In genomic region chr11:12079231-12079630, GRCm38 (mm10) we compare ENCODE assay signal across 26 mouse cellular contexts. TPM values are rescaled to one million over a fixed set of nuclear protein-coding genes. Genes with fewer than 3 reads are reported as not detected.
A peak's percentile ranks its signal among the peaks of the same experiment; 100 is the strongest.
DNase-seq lines count a peak whose midpoint lies in the region; ATAC-seq and TF ChIP-seq lines count a peak whose summit lies in the region.
"Had no signal": no experiment of that assay in that cellular context is flagged by ENCODE, and none has a peak within 500 bp of the region (broad histone marks: within the 10 kb centered on the region; RNA-seq: fewer than 3 reads in every experiment).

No protein-coding gene starts in this region.

- H3K9ac ChIP-seq in kidney, embryonic 16.5 days (replicated peaks; ENCODE audit: low read length) = no peak overlapping the region
- no peak overlapping the region for H3K9ac ChIP-seq in lung, embryonic 16.5 days (ENCODE audit: low read length)
- H3K9ac ChIP-seq: forebrain, embryonic 13.5 days; heart, embryonic 13.5 days; hindbrain, embryonic 12.5 days; hindbrain, embryonic 15.5 days had no signal

- ATAC-seq in kidney, embryonic 16.5 days (ENCODE audit: low FRiP score, low TSS enrichment) = no peak
- peak; percentile 76; the same call in 1 of the 2 replicates for ATAC-seq in lung, embryonic 16.5 days (ENCODE audit: low read depth)
- ATAC-seq: activated CD4-positive, CD25-positive, alpha-beta regulatory T cell, adult 4 months; forebrain, embryonic 13.5 days; forebrain, embryonic 16.5 days had no signal

- DNase-seq in adrenal gland, adult 8-10 months = peak; percentile 2
- no peak for DNase-seq in adrenal gland, adult 18-20 months (ENCODE audit: low spot score in 2 of 2)
- DNase-seq in kidney, adult 2 months = peak; percentile 3
- DNase-seq in lung, adult 18-20 months = no peak
- DNase-seq in 3T3-L1 (ENCODE audit: low read depth, low spot score) = peak; percentile 40
- DNase-seq in spleen, postnatal 14 days (ENCODE audit: low spot score in 2 of 2) = no peak
- DNase-seq: B cell, adult 2 months; cerebellum, adult 18-20 months; cerebellum, adult 9-10 months; cerebellum, postnatal 14 days; gastrocnemius, postnatal 10 days; gastrocnemius, postnatal 36 days; heart, adult 2 months; heart, postnatal 14 days had no signal

- no peak for TF ChIP-seq POLR2A in kidney, adult 2 months (IDR thresholded peaks at IDR 0.05; ENCODE audit: low read depth, low read length)

- H3K4me2 ChIP-seq in kidney, embryonic 16.5 days (replicated peaks; ENCODE audit: low read depth, low read length) = no peak overlapping the region
- no peak overlapping the region for H3K4me2 ChIP-seq in lung, embryonic 16.5 days (ENCODE audit: low read depth, low read length)
- H3K4me2 ChIP-seq: forebrain, embryonic 13.5 days; heart, embryonic 13.5 days; hindbrain, embryonic 12.5 days; hindbrain, embryonic 15.5 days had no signal

- H3K27me3 ChIP-seq in kidney, adult 2 months (replicated peaks; ENCODE audit: control insufficient read depth, insufficient read depth, low read length) = no peaks in the 10 kb centered on the region
- no peaks in the 10 kb centered on the region for H3K27me3 ChIP-seq in kidney, embryonic 16.5 days (ENCODE audit: insufficient read depth, low read length)
- H3K27me3 ChIP-seq in lung, embryonic 16.5 days (ENCODE audit: control insufficient read depth, insufficient read depth, low read depth, low read length) = no peaks in the 10 kb centered on the region
- H3K27me3 ChIP-seq: CH12.LX; forebrain, embryonic 13.5 days; heart, embryonic 13.5 days; hindbrain, embryonic 12.5 days; hindbrain, embryonic 15.5 days had no signal

- no peak for TF ChIP-seq CTCF in kidney, adult 2 months (conservative IDR thresholded peaks at IDR 0.05; ENCODE audit: insufficient read depth, insufficient read length, low read depth, low read length)

- no peak overlapping the region for H3K4me3 ChIP-seq in kidney, adult 2 months (ENCODE audit: insufficient read depth, low read depth, low read length)
- no peak overlapping the region for H3K4me3 ChIP-seq in kidney, embryonic 16.5 days (ENCODE audit: low read length)
- H3K4me3 ChIP-seq in lung, embryonic 16.5 days (ENCODE audit: low read length) = no peak overlapping the region
- H3K4me3 ChIP-seq: forebrain, embryonic 10.5 days; forebrain, embryonic 13.5 days; heart, adult 2 months; heart, embryonic 10.5 days; heart, embryonic 13.5 days; hindbrain, embryonic 12.5 days; hindbrain, embryonic 15.5 days had no signal

- 0 out of 2 replicates have a peak, but pooled peaks cover 6% of the 10 kb centered on the region for H3K9me3 ChIP-seq in kidney, embryonic 16.5 days (ENCODE audit: low read length)
- H3K9me3 ChIP-seq in lung, embryonic 16.5 days (ENCODE audit: control insufficient read depth, low read length) = no peaks in the 10 kb centered on the region
- H3K9me3 ChIP-seq: G1E; heart, embryonic 10.5 days; hindbrain, embryonic 12.5 days; hindbrain, embryonic 15.5 days had no signal

- H3K36me3 ChIP-seq in kidney, adult 2 months (ENCODE audit: control insufficient read depth, insufficient read depth, low read length) = no peaks in the 10 kb centered on the region
- H3K36me3 ChIP-seq in kidney, embryonic 16.5 days (ENCODE audit: insufficient read depth, low read length) = 0 out of 2 replicates have a peak, but pooled peaks cover 3% of the 10 kb centered on the region
- H3K36me3 ChIP-seq in lung, embryonic 16.5 days (ENCODE audit: control insufficient read depth, insufficient read depth, low read length) = no peaks in the 10 kb centered on the region
- H3K36me3 ChIP-seq: G1E; hindbrain, embryonic 12.5 days; hindbrain, embryonic 15.5 days had no signal

- WGBS in kidney, adult 2 months = 73% methylated on average over 2 of the region's 2 CpGs
- WGBS in kidney, embryonic 16.5 days = 67% methylated on average over 2 of the region's 2 CpGs
- 61% methylated on average over 2 of the region's 2 CpGs for WGBS in lung, embryonic 16.5 days

- H3K27ac ChIP-seq in kidney, adult 2 months (ENCODE audit: insufficient read depth, low read depth, low read length) = no peak overlapping the region
- no peak overlapping the region for H3K27ac ChIP-seq in kidney, embryonic 16.5 days (ENCODE audit: low read length)
- H3K27ac ChIP-seq in lung, embryonic 16.5 days (ENCODE audit: low read length) = no peak overlapping the region
- H3K27ac ChIP-seq: forebrain, embryonic 10.5 days; forebrain, embryonic 13.5 days; heart, adult 2 months; heart, embryonic 10.5 days; heart, embryonic 13.5 days; hindbrain, embryonic 12.5 days; hindbrain, embryonic 15.5 days had no signal

- H3K4me1 ChIP-seq in kidney, adult 2 months (ENCODE audit: control insufficient read depth, insufficient read depth, low read length) = no peaks in the 10 kb centered on the region
- H3K4me1 ChIP-seq in kidney, embryonic 16.5 days (ENCODE audit: insufficient read depth, low read length) = no peaks in the 10 kb centered on the region
- no peaks in the 10 kb centered on the region for H3K4me1 ChIP-seq in lung, embryonic 16.5 days (replicated peaks; ENCODE audit: control insufficient read depth, insufficient read depth, low read length)
- H3K4me1 ChIP-seq: forebrain, embryonic 10.5 days; forebrain, embryonic 13.5 days; heart, embryonic 10.5 days; heart, embryonic 13.5 days; hindbrain, embryonic 12.5 days; hindbrain, embryonic 15.5 days had no signal

RNA-seq across cellular contexts. Expression of gene Grb10, which starts 40.7 kb away (rescaled TPM):
- 10 to 100 TPM; 64.1 to 75.4 (median 74.2) TPM for total RNA-seq in adrenal gland, adult 8-10 months (2022)
- 10 to 100 TPM; 61.1 to 71.2 TPM for total RNA-seq in adrenal gland, adult 18-20 months (2021)
- polyA plus RNA-seq in kidney, adult 2 months (2012; rRNA removed) = 20.5 and 20.6 TPM in 2 replicates
- 374 and 409 TPM in 2 replicates for polyA plus RNA-seq in kidney, embryonic 16.5 days (2015; fragmentation: Nextera tagmentation; extraction: Ambion mirVana)
- 518 and 579 TPM in 2 replicates for polyA plus RNA-seq in lung, embryonic 16.5 days (2015; fragmentation: Nextera tagmentation; extraction: Ambion mirVana)
- polyA plus RNA-seq: activated CD4-positive, CD25-positive, alpha-beta regulatory T cell, adult 4 months; G1E had no signal

Comparison
In these comparisons a context has a peak if more than half of its experiments do, and no peak if none do; other contexts are left out.
1. DNase-seq: peak in adrenal gland, adult 8-10 months (single experiment), kidney, adult 2 months (single experiment) and 3T3-L1 (single experiment); none in adrenal gland, adult 18-20 months (0 of 2), lung, adult 18-20 months (0 of 2) and spleen, postnatal 14 days (0 of 2).
2. RNA of gene Grb10, which starts 40.7 kb away (polyA plus RNA-seq): 518 to 579 TPM in lung, embryonic 16.5 days and 374 to 409 TPM in kidney, embryonic 16.5 days; 20.5 to 20.6 TPM in kidney, adult 2 months; every median in the first group is over 10 times any median in the second.